Mouse (Mus musculus) fibroblast of lung, adult 2 months (primary cell): ENCODE measurements around the gene Rab26.

Source experiments
- DNase-seq: peaks from one replicate; pipeline ENCODE4 v3.0.0-alpha.2; 2011; ENCODE audit warnings: low read depth

Gene Rab26

DNA sequence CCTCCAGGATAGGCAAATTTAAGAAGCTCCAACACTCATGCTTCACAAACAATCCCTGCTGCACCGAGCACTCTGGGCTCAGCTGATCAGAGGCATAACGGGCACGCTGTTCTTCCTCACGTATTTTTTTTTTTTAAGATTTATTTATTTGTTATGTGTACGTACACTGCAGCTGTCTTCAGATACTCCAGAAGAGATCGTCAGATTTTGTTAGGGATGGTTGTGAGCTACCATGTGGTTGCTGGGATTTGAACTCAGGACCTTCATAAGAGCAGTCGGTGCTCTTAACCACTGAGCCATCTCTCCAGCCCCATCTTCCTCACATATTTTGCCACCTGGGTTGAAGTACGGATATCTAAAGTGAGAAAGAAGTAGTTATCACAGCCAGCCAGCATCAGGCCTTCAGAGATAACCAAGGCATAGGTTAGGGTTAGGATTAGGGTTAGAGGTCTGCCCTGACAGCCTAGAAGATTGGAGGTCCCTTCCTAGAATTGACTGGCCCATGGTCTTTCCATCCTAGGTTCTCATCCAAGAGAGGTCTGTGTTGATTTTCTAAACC lies at the start of gene Rab26:
Rab26 (minus strand) TSS at position 51 of the 559 bp plus-strand sequence.
- no peak for DNase-seq

DNA sequence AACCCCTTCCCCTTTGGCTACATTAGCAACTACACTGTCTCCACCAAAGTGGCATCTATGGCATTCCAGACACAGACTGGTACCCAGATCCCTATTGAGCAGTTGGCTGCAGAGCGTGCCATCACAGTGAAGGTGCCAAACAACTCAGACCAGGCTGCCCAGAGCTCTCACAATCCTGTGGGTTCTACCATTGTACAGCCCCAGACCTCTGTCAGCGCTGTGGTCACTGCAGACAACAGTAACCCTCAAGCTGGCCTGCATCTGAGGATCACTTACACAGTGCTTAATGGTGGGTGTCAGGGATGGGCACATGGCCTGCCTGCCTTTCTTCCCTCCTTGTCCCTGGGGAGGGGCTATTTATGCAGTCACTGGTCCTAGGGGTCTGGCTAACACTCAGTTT lies 46.3 kb upstream of the Rab26 start:
- DNase-seq, result no peak

DNA sequence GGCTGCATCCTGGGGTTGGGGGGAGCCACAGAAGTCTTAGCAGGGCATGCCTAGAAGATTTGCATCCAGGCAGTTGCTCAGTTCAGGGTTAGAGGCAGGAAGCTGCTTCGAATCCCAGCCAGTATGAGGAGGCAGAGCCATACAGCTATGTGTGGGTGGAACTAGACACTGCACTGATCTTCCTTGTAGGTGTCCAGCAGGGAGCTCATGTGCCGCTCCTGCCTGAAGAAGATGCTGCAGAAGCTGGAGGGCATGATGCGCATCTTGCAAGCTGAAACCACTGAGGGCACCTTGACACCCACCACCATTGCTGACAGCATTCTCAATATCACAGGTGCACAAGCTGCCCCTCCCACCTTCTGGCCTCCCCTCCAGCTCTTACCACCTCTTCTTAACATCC lies 45.5 kb upstream of the Rab26 start:
- DNase-seq, result no peak

DNA sequence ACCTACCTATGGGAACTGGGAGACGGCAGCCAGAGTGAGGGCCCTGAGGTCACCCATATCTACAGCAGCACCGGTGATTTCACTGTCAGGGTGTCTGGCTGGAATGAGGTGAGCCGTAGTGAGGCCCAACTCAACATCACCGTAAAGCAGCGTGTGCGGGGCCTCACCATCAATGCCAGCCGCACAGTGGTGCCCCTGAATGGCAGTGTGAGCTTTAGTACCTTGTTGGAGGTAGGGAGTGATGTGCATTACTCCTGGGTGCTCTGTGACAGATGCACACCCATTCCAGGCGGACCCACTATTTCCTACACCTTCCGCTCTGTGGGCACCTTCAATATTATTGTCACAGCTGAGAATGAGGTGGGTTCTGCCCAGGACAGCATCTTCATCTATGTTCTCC lies 39.8 kb upstream of the Rab26 start:
- DNase-seq, result no peak

DNA sequence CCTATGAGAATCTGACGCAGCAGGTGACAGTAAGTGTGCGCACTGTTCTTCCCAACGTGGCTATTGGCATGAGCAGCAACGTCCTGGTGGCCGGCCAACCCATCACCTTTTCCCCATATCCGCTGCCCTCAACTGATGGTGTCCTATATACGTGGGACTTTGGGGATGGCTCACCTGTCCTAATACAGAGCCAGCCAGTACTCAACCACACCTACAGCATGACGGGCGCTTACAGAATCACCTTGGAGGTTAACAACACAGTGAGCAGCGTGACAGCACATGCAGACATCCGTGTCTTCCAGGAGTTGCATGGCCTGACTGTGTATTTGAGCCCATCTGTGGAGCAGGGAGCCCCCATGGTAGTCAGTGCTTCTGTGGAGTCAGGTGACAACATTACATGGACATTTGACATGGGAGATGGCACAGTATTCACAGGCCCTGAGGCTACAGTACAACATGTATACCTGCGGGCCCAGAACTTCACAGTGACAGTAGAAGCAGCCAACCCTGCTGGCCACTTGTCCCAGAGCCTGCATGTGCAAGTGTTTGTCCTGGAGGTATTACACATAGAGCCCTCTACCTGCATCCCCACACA lies 38.7 kb upstream of the Rab26 start:
- DNase-seq, result no peak

DNA sequence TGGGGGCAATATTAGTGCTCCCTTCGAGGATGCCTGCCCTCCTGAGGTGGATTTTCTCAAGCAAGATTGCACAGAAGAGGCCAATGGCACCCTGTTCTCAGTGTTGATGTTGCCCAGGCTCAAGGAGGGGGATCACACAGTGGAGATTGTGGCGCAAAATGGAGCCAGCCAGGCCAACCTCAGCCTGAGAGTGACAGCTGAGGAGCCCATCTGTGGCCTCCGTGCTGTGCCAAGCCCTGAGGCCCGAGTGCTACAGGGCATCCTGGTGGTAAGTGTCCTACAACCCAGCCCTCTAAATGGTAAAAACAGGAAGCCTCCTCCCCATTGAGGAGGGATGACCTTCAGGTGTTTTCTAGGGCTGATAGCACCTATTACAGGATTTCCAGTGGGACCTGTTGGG lies 35.8 kb upstream of the Rab26 start:
- DNase-seq, result no peak

DNA sequence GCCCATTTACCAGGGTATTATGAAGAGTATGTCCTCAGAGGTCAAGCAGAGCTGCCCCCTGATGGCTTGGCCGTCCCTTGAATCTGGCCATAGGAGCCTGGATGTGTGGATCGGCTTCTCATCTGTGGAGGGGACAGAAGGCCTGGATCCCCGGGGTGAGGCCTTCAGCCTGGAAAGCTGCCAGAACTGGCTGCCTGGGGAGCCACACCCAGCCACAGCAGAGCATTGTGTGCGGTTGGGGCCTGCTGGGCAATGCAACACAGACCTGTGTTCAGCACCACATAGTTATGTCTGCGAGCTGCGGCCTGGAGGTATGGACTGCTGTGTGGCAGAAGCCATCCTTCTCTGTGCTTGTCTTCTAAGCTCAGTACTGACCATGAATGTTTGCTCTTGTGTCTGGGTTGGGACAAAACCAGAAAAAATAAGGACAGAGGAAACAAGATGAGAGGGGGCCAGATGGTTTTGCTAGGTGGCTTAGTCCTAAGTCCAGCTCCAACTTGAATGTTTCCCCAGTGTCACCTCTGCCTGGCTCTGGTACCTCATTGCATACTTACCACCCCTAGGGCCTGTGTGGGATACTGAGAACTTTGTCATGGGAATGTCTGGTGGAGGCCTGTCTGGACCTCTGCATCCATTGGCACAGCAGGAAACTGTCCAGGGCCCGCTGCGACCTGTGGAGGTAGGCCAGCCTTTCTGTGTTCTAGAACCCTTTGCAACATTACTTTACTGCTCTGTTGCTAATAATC lies 33.2 kb upstream of the Rab26 start:
- DNase-seq, result no peak

DNA sequence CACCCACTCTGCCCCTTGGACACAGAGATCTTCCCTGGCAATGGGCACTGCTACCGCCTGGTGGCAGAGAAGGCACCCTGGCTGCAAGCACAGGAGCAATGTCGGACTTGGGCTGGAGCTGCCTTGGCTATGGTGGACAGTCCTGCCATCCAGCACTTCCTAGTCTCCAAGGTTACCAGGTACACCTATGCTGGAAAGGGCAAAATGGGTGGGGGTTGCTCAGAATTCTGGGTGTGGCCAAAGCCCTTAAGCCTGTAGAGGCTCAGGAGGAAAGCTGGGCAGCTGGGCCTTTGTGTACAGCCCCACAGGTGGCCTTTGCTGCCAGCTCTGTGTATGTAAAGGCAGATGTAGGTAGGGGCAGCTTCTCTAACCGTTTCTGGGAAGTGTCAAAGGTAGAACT lies 31.8 kb upstream of the Rab26 start:
- no peak for DNase-seq

DNA sequence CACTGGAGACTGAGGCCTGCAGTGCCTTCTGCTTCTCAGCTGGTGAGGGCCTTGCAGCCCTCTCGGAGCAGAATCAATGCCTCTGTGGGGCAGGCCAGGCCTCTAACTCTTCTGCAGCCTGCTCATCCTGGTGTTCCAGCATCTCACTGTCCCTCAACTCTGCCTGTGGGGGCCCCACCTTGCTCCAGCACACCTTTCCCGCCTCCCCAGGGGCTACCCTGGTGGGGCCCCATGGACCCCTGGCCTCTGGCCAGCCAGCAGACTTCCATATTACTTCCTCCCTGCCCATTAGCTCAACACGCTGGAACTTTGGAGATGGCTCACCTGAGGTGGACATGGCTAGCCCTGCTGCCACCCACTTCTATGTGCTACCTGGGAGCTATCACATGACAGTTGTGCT lies 31.1 kb upstream of the Rab26 start:
- DNase-seq, result no peak

DNA sequence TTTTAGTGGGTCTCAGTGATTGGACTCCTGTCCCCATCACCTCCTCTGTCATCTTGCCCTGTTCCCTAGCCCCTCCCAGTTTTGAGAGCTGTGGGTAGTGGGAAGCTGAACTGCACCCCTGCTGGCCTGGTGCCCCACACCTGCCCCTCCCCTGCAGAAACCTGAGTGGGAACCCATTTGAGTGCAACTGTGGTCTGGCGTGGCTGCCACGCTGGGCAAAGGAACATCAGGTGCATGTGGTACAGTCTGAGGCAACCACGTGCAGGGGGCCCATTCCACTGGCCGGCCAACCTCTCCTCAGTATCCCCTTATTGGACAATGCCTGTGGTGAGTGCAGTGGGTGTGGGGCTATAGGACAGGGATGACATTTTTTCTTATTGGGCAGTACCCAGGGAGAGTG lies 30.4 kb upstream of the Rab26 start:
- no peak for DNase-seq

DNA sequence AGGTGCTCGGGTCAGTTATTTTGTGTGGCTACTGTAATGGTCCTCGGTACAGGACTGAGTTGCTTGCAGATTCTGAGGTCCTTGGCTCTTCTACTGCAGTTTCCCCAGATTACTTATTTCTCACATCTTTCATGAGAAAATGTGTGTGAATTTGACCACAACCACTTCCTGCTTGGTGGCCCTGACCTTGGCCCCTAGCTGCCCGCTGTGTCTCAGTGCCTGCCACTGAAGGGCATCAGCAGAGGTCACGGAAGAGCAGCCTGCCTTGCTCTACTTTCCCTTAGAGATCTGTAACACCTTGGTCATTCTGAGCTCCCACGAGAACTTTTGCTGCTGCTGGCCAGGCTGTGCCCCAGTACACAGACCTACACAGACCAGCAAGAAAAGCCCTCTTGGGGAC lies 29.6 kb upstream of the Rab26 start:
- no peak for DNase-seq

DNA sequence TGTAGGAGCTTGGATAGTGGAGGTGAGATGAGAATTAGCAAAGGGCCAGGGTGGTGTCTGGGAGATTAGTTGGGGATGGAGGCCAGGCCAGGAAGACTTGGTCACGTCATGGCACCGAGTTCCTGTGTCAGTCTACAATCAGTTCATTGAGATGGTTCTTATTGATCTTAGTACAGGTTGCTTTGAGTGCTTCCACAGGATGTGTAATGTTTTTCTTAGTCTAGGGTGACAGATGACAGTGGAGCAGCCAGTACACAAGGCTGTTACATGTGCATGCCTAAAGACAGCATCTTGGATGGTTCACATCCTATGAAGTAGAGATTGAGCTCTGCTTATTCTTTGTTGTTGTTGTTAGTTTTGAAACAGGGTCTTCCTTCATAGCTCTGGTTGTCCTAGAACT lies 27.6 kb upstream of the Rab26 start:
- no peak for DNase-seq

DNA sequence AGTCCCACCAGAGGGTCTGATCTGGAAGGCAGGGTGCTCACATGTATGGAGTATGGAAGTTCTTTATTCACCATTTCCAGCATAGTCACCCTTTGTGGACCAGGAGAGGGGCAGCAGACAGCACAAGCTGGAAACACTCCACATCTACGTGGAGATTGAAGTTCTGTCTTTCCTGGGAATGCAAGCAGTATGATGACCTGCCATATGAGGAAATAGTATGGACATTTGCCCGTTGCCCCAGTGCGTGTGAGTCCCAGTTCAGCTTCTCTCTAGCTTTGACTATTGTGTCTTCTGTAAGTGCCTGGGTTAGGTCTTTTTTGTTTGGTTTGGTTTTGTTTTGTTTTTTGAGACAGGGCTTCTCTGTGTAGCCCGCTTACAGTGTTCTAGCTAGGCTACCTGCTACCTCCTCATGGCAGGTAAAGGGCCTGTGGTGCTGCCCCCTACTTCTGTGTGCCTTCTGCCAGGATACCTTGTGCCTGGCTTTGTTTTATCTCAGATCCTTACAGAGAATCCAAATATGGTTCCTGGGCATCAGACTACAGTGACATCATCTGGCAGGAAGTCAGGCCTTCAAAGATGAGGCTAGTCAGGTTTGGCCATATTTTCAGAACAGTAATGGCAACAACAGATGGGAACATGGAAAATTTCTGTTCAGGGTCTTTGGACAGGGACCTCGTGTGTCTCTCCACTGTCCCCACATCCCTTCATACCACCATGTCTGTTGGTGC lies 26.5 kb upstream of the Rab26 start:
- no peak for DNase-seq

DNA sequence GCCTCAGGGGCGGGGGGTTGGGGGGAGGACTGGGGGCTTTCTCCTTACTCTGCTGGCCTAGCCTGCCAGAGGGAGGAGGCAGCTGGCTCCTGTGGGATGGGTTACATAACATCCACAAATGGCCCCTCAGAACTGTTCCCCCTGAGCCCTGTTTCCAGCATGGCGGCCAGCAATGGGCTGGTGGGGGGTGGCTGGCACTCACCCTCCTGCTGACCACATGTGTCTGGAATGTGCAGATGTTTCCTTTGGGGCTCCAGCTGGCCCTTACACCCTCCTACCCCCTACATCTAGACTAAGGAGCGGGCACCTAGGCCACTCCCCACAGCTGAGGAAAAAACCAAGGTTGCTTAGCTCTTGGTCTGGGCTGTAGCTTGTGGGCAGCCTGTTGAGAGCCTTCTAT lies 25.1 kb upstream of the Rab26 start:
- peak; percentile 56 for DNase-seq

DNA sequence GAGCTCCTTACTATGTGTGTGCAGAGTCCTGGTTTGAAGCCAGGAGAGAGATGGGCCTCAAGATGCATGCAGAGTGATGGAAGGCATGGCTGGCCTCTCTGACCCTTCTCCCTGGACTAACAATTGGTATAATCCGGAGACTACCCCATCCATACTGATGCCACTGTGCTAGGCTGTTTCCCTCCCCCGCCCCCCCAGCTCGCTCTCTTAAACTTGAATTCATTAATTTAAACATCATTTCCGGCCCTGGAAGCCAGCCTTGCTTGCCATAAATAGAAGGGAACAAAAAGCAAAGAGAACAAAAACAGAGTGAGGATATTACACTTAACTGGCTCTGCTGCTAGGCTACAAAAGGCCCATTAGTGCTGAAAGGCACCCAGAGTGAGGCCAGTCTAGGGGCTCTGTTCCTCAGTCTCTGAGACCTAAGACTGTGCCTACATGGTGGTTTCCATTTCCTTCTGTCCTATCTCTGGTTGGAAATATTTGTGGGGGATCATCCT lies 24.6 kb upstream of the Rab26 start:
- no peak for DNase-seq

DNA sequence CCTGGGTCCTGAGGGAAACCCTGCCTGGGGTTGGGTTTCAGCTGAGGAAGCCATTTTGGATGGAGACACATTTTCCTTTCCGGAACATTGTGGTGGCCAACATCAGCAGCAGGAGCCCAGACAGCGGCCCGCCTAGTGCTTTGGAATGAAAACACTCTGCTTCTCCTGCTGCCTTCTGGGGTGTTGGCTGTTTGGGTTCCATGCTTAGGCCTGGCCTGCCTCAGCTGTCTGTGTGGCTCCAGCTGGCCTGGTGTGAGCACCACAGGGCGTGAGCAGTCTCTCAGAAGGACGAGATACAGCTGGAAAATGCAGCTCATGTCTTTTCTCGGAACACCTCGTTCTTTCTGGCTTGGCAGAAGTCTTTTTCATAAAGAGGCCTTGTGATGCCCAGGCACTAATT lies 23.1 kb upstream of the Rab26 start:
- DNase-seq, result peak; percentile 68

DNA sequence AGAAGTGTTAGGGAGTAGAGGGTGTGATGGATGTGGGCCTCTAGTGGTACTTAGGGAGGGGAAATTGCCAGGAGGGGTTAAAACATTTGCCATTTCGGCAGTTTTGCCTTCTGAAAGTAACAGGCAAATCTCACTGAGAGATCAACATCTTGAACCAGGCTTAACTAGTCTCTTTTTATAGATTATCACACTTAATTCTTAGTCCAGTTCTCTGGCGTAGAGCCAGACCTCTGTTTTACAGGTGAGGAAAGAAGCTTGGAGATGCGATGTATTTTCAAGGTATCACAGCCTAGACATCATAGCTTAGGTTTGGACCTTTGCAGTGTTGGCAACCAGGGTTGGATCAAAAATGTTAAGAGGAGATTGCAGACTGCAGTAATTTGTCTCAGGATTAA lies 17.0 kb upstream of the Rab26 start:
- DNase-seq, result no peak

DNA sequence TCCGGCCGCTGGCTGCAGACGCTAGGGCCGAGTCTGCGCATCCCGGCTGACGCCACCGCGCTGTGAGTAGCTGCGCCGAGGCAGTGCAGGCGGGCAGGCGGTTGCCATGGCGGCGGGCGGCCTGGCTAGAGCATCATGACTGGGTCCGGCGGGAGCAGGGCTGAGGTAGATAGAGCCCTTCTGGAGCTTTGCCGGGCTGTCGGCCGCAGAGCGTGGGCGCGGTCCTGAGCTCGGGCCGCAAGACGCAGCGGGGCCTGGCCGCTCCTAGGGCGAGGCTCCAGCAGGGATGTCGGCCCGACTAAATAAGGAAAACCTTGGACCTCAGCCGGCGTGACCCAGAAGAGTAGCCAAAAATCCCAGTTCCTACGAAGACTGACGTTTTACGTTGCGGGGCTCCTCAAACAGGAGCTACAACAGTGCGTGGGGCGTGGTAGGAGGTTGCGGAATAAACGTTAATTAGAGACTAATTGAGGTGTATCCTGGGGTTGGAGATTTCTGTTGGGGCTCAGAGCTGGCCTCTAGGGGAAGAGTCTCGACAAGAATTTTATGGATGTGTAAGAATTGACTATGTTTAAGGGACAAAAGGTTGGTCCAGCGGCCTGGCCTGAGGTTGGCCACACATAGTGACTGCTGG lies 16.5 kb upstream of the Rab26 start:
- peak; percentile 69 for DNase-seq

DNA sequence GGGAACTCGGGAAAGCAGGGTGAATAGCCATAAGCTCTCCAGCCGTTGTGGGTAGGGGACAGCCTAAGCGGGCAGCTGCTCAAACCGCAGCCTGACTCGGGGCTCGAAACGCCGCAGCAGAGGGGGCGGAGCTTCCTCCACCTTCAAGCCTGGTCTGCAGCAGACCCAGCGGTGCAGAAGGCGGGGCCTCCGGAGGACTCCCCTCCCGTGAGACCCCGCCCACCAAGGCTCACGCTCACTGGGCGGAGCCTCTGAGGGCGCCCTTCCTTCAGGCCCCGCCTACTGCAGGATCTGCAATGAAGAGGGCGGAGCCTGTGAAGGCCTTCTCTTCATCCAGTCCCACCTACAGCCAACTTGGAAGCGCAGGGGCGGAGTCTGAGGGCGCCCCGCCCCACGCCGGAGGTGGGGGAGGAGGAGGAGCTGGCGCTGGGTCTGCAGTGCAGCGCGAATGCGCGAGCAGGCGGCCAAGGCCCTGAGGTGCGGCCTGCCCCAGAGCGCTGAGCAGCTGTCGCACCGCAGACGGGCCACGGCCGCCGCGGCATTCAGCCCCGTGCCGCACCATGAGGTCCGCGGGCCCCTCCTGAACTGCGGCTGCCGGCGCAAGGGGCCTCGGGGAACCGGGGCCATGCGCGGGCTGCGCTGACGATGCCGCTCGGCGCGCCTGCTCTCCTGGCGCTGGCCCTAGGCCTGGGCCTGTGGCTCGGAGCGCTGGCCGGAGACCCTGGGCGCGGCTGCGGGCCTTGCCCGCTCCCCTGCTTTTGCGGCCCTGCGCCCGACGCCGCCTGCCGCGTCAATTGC lies 15.8 kb upstream of the Rab26 start, which contains the start of gene Pkd1:
Pkd1 (plus strand) TSS at position 217 of the 798 bp plus-strand sequence.
- DNase-seq, result peak; percentile 99

DNA sequence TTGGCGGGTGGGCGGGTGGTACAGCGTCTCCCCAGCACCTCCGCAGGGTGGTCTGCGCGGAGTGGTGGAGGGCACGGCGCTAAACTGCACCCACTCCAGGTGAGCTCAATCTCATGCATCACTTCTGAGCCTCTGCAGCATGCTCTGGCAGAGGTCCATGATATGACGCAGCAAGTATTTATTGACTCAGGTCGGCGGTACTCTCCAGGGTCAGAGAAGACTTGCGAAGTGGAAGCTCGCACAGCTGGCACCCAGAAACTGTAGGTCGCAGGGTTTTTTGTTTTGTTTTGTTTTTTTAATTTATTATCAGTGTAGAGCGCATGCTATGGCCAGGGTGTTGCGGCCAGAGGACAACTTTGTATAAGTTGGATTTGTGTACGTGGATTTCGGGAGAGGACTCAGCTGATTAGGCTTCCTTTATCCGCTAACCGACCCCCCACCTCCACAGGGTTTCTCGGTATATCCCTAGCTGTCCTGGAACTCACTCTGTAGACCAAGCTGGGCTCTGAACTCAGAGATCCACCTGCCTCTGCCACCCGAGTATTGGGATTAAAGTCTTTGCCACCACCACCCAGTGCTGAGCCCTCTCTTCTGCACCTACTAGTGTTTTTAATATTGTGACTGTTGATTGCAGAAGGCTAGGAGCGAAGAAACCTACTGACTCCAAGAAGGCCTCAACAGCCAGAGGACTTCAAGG lies 15.1 kb upstream of the Rab26 start:
- no peak for DNase-seq

DNA sequence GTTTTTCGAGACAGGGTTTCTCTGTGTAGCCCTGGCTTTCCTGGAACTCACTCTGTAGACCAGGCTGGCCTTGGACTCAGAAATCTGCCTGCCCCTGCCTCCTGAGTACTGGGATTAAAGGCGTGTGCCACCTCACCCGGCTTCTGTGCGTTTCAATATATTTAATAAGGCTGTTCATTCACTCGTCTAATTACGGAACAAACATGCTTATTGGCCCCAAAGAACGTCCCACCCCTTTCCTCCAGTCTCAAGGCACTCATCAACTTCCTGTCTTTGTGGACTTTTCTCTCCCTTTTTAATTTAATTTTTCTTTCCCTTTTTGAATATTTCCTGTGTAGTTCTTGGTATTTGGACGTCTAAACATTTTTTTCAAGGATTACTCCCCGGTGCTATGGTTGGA lies 14.4 kb upstream of the Rab26 start:
- DNase-seq, result no peak
